Mouse (Mus musculus): ENCODE results near the gene Trim7.

Trim7 gene

GRCm38 (mm10) chr11:48898812-48899431 is 73.0 kb downstream of the Trim7 start:
- DNase-seq (ENCODE audit: low spot score in 2 of 2), result no peak

GRCm38 (mm10) chr11:48900654-48901566 is 75.0 kb downstream of the Trim7 start:
- DNase-seq (ENCODE audit: low spot score in 2 of 2), result peak in 1 of 2 experiments; percentile 3

GRCm38 (mm10) chr11:48901567-48901930 is 75.6 kb downstream of the Trim7 start:
- peak in 1 of 2 experiments; percentile 1 for DNase-seq (ENCODE audit: low spot score in 2 of 2)
